Mouse (Mus musculus) cerebellum, postnatal 10 days (tissue): ENCODE measurements around the gene Slc39a13.
"Not testable (repeated sequence)": the region's sequence is repeated elsewhere in the genome, so short reads cannot be mapped to it uniquely, and the experiment has no call there.

Experiments
- DNase-seq, 2 experiments: peaks; one replicate each; pipeline ENCODE4 v3.0.0; 2021; ENCODE audit warnings: mixed read lengths in 2 of 2

The Slc39a13 gene

GRCm38 (mm10) chr2:91062779-91063606 lies 7.2 kb downstream of the Slc39a13 start:
- DNase-seq: no peak

- no peak for DNase-seq
These were observed 8.3 kb downstream of the Slc39a13 start for GRCm38 (mm10) chr2:91061849-91062481.

- DNase-seq: peak; percentile 63 to 66
These were observed 9.5 kb downstream of the Slc39a13 start for GRCm38 (mm10) chr2:91060544-91061355.

- no peak for DNase-seq
These were observed 10.8 kb downstream of the Slc39a13 start for GRCm38 (mm10) chr2:91059376-91059775.

GRCm38 (mm10) chr2:91058435-91058834 lies 11.8 kb downstream of the Slc39a13 start:
- no peak for DNase-seq

GRCm38 (mm10) chr2:91053934-91054382 lies 16.3 kb downstream of the Slc39a13 start, which contains the start of gene Psmc3:
Gene Psmc3, plus strand, starts transcription at chr2:91054009.
- DNase-seq: peak; percentile 99 to 100

GRCm38 (mm10) chr2:91053181-91053933 lies 16.9 kb downstream of the Slc39a13 start:
- no peak for DNase-seq

- DNase-seq: no peak
These were observed 17.5 kb downstream of the Slc39a13 start for GRCm38 (mm10) chr2:91052752-91053151.

- no peak for DNase-seq
These were observed 18.3 kb downstream of the Slc39a13 start for GRCm38 (mm10) chr2:91051917-91052316.

GRCm38 (mm10) chr2:91047359-91047758 lies 22.9 kb downstream of the Slc39a13 start:
- DNase-seq: no peak

- not testable (repeated sequence) for DNase-seq
These were observed 24.4 kb downstream of the Slc39a13 start for GRCm38 (mm10) chr2:91045805-91046204.

- DNase-seq: no peak
These were observed 25.5 kb downstream of the Slc39a13 start for GRCm38 (mm10) chr2:91044727-91045126.

- no peak for DNase-seq
These were observed 27.4 kb downstream of the Slc39a13 start for GRCm38 (mm10) chr2:91042651-91043398.

- peak; percentile 27 to 53 for DNase-seq
These were observed 28.4 kb downstream of the Slc39a13 start for GRCm38 (mm10) chr2:91041786-91042185.

GRCm38 (mm10) chr2:91035385-91035784 lies 34.8 kb downstream of the Slc39a13 start, which contains the start of gene Rapsn:
Gene Rapsn, plus strand, starts transcription at chr2:91035620.
- DNase-seq: no peak

- DNase-seq: no peak
These were observed 37.2 kb downstream of the Slc39a13 start for GRCm38 (mm10) chr2:91033000-91033399.

GRCm38 (mm10) chr2:91031216-91031615 lies 39.0 kb downstream of the Slc39a13 start:
- DNase-seq: no peak

- DNase-seq: peak in 1 of 2 experiments; percentile 28
These were observed 42.6 kb downstream of the Slc39a13 start for GRCm38 (mm10) chr2:91027391-91028214.

- no peak for DNase-seq
These were observed 43.7 kb downstream of the Slc39a13 start for GRCm38 (mm10) chr2:91026491-91026890.

GRCm38 (mm10) chr2:91025081-91025516 lies 45.1 kb downstream of the Slc39a13 start:
- DNase-seq: no peak
